Mouse (Mus musculus): ENCODE data around the gene Cep135. TPM values are rescaled to one million over a fixed set of nuclear protein-coding genes. Genes with fewer than 3 reads are reported as not detected.

The Cep135 gene
- polyA plus RNA-seq, 1 experiment = 1.1 TPM

- Histone ChIP-seq H3K4me2 (ENCODE audit: low read depth) (no peak overlapping the region), H3K36me3 (ENCODE audit: control insufficient read depth, insufficient read depth) (no peaks in the 10 kb centered on the region), H3K27me3 (ENCODE audit: control insufficient read depth, insufficient read depth, insufficient read length) (no peaks in the 10 kb centered on the region), H3ac (ENCODE audit: control insufficient read depth, insufficient read length) (no peak overlapping the region), H3K79me2 (ENCODE audit: control insufficient read depth, insufficient read depth) (no peaks in the 10 kb centered on the region), H3K4me3 (no peak overlapping the region)
- no peak for TF ChIP-seq MYOG (IDR thresholded peaks at IDR 0.05; ENCODE audit: control insufficient read depth in 1 of 3, insufficient read depth in 1 of 3, insufficient read length in 2 of 3, low read depth in 2 of 3)
- no peak for TF ChIP-seq TCF12 (IDR thresholded peaks at IDR 0.05; ENCODE audit: insufficient read depth, poor library complexity, severe bottlenecking)
- no peak for TF ChIP-seq SRF (IDR thresholded peaks at IDR 0.05; ENCODE audit: control insufficient read depth, insufficient read length, low read depth)
- TF ChIP-seq E2F4 (IDR thresholded peaks at IDR 0.05; ENCODE audit: insufficient read depth) = no peak
- TF ChIP-seq MYOD1 (IDR thresholded peaks at IDR 0.05; ENCODE audit: control insufficient read depth in 1 of 3, insufficient read length in 2 of 3, low read depth in 2 of 3) = no peak
These were observed 85.6 kb downstream of the Cep135 start for GRCm38 (mm10) chr5:76674022-76674653.

GRCm38 (mm10) chr5:76675369-76675768, 86.9 kb downstream of the Cep135 start:
- no peaks in the 10 kb centered on the region for H3K27me3 ChIP-seq (ENCODE audit: control insufficient read depth, insufficient read depth, insufficient read length)
- no peak overlapping the region for H3K4me2 ChIP-seq (ENCODE audit: low read depth)
- no peak for TF ChIP-seq REST (IDR thresholded peaks at IDR 0.05; ENCODE audit: insufficient read depth, insufficient read length)
- TF ChIP-seq MYOD1 (IDR thresholded peaks at IDR 0.05; ENCODE audit: control insufficient read depth in 1 of 3, insufficient read length in 2 of 3, low read depth in 2 of 3) = no peak
- no peak for TF ChIP-seq TCF12 (IDR thresholded peaks at IDR 0.05; ENCODE audit: insufficient read depth, poor library complexity, severe bottlenecking)
- no peak for TF ChIP-seq USF1 (IDR thresholded peaks at IDR 0.05; ENCODE audit: low read depth)
- no peak for TF ChIP-seq MYOG (IDR thresholded peaks at IDR 0.05; ENCODE audit: control insufficient read depth in 1 of 3, insufficient read depth in 1 of 3, insufficient read length in 2 of 3, low read depth in 2 of 3)
- no peak for TF ChIP-seq TCF3 (IDR thresholded peaks at IDR 0.05; ENCODE audit: insufficient read length, low read depth)
- TF ChIP-seq MAX (IDR thresholded peaks at IDR 0.05; ENCODE audit: low read depth) = no peak
- no peak for TF ChIP-seq SRF (IDR thresholded peaks at IDR 0.05; ENCODE audit: control insufficient read depth, insufficient read length, low read depth)
- no peak for TF ChIP-seq CEBPB (IDR thresholded peaks at IDR 0.05; ENCODE audit: insufficient read depth, poor library complexity, severe bottlenecking)
- no peak for TF ChIP-seq POLR2AphosphoS2 (IDR thresholded peaks at IDR 0.05; ENCODE audit: insufficient read length, low read depth)
- H3K4me3 ChIP-seq = no peak overlapping the region
- no peaks in the 10 kb centered on the region for H3K79me2 ChIP-seq (ENCODE audit: control insufficient read depth, insufficient read depth)
- no peaks in the 10 kb centered on the region for H3K36me3 ChIP-seq (ENCODE audit: control insufficient read depth, insufficient read depth)
- H3ac ChIP-seq (ENCODE audit: control insufficient read depth, insufficient read length) = no peak overlapping the region

- TF ChIP-seq USF1 (IDR thresholded peaks at IDR 0.05; ENCODE audit: low read depth) (no peak), REST (IDR thresholded peaks at IDR 0.05; ENCODE audit: insufficient read depth, insufficient read length) (no peak), TCF3 (IDR thresholded peaks at IDR 0.05; ENCODE audit: insufficient read length, low read depth) (no peak), POLR2A (IDR thresholded peaks at IDR 0.05; ENCODE audit: insufficient read length, low read depth) (no peak), MYOG (IDR thresholded peaks at IDR 0.05; ENCODE audit: control insufficient read depth in 1 of 3, insufficient read depth in 1 of 3, insufficient read length in 2 of 3, low read depth in 2 of 3) (no peak), POLR2AphosphoS2 (IDR thresholded peaks at IDR 0.05; ENCODE audit: insufficient read length, low read depth) (no peak)
- H3K27me3 ChIP-seq (ENCODE audit: control insufficient read depth, insufficient read depth, insufficient read length) = no peaks in the 10 kb centered on the region
- no peak overlapping the region for H3K4me2 ChIP-seq (ENCODE audit: low read depth)
- H3K79me2 ChIP-seq (ENCODE audit: control insufficient read depth, insufficient read depth) = no peaks in the 10 kb centered on the region
- no peak overlapping the region for H3ac ChIP-seq (ENCODE audit: control insufficient read depth, insufficient read length)
- H3K36me3 ChIP-seq (ENCODE audit: control insufficient read depth, insufficient read depth) = no peaks in the 10 kb centered on the region
- no peak overlapping the region for H3K4me3 ChIP-seq
These were observed 92.5 kb downstream of the Cep135 start for GRCm38 (mm10) chr5:76680959-76681358.

- no peak for TF ChIP-seq POLR2A (IDR thresholded peaks at IDR 0.05; ENCODE audit: insufficient read length, low read depth)
- TF ChIP-seq REST (IDR thresholded peaks at IDR 0.05; ENCODE audit: insufficient read depth, insufficient read length) = no peak
- TF ChIP-seq MYOG (IDR thresholded peaks at IDR 0.05; ENCODE audit: control insufficient read depth in 1 of 3, insufficient read depth in 1 of 3, insufficient read length in 2 of 3, low read depth in 2 of 3) = no peak
- no peak for TF ChIP-seq TCF3 (IDR thresholded peaks at IDR 0.05; ENCODE audit: insufficient read length, low read depth)
- TF ChIP-seq SRF (IDR thresholded peaks at IDR 0.05; ENCODE audit: control insufficient read depth, insufficient read length, low read depth) = no peak
- no peak for TF ChIP-seq USF1 (IDR thresholded peaks at IDR 0.05; ENCODE audit: low read depth)
- no peak for TF ChIP-seq E2F4 (IDR thresholded peaks at IDR 0.05; ENCODE audit: insufficient read depth)
- no peak for TF ChIP-seq TCF12 (IDR thresholded peaks at IDR 0.05; ENCODE audit: insufficient read depth, poor library complexity, severe bottlenecking)
- H3ac ChIP-seq (ENCODE audit: control insufficient read depth, insufficient read length) = no peak overlapping the region
These were observed 93.6 kb downstream of the Cep135 start for GRCm38 (mm10) chr5:76681895-76682656.

GRCm38 (mm10) chr5:76683455-76683854, 95.0 kb downstream of the Cep135 start:
- H3K36me3 ChIP-seq (ENCODE audit: control insufficient read depth, insufficient read depth) = no peaks in the 10 kb centered on the region
- H3K4me2 ChIP-seq (ENCODE audit: low read depth) = no peak overlapping the region
- TF ChIP-seq TCF12 (IDR thresholded peaks at IDR 0.05; ENCODE audit: insufficient read depth, poor library complexity, severe bottlenecking) = no peak
- no peak for TF ChIP-seq TCF3 (IDR thresholded peaks at IDR 0.05; ENCODE audit: insufficient read length, low read depth)
- no peak for TF ChIP-seq POLR2AphosphoS2 (IDR thresholded peaks at IDR 0.05; ENCODE audit: insufficient read length, low read depth)
- no peak overlapping the region for H3K4me3 ChIP-seq
- no peaks in the 10 kb centered on the region for H3K27me3 ChIP-seq (ENCODE audit: control insufficient read depth, insufficient read depth, insufficient read length)
- H3ac ChIP-seq (ENCODE audit: control insufficient read depth, insufficient read length) = no peak overlapping the region
- no peaks in the 10 kb centered on the region for H3K79me2 ChIP-seq (ENCODE audit: control insufficient read depth, insufficient read depth)

More at GRCm38 (mm10) chr5:76681895-76682656, 93.6 kb downstream of the Cep135 start:
- no peaks in the 10 kb centered on the region for H3K36me3 ChIP-seq (ENCODE audit: control insufficient read depth, insufficient read depth)
- H3K4me3 ChIP-seq = no peak overlapping the region
- no peak overlapping the region for H3K4me2 ChIP-seq (ENCODE audit: low read depth)
- H3K79me2 ChIP-seq (ENCODE audit: control insufficient read depth, insufficient read depth) = no peaks in the 10 kb centered on the region
- H3K27me3 ChIP-seq (ENCODE audit: control insufficient read depth, insufficient read depth, insufficient read length) = no peaks in the 10 kb centered on the region
